Mouse (Mus musculus) liver, postnatal 0 days (tissue): Measurements from ENCODE around the gene Ddx21. TPM values are rescaled to one million over a fixed set of nuclear protein-coding genes. Genes with fewer than 3 reads are reported as not detected.

Source experiments
- ATAC-seq: fragments of 200-750 bp; cut with Nextera tagmentation; 2 replicates; pipeline ENCODE4 v1.8.0; 2017; ENCODE audit warnings: mild to moderate bottlenecking, moderate library complexity
- DNase-seq: peaks from one replicate; pipeline ENCODE4 v3.0.0-alpha.2; 2016
- H3K27ac ChIP-seq: fragments of 300-500 bp; sonication (generic); 2 replicates; pipeline ENCODE4 v1.5.1; 2014; ENCODE audit warnings: antibody characterized with exemption, moderate library complexity, mild to moderate bottlenecking, low read depth
- H3K27me3 ChIP-seq: fragments of 300-500 bp; sonication (generic); 2 replicates; pipeline ENCODE4 v1.6.1; 2014; ENCODE audit warnings: low read length, control low read depth, mixed read lengths; ENCODE audit not compliant: insufficient read depth
- H3K36me3 ChIP-seq: fragments of 300-500 bp; sonication (generic); replicated peaks from 2 replicates; pipeline ENCODE4 v1.6.1; 2014; ENCODE audit warnings: mild to moderate bottlenecking, control low read depth, low read length, moderate library complexity, mixed read lengths; ENCODE audit not compliant: insufficient read depth
- H3K4me1 ChIP-seq: fragments of 300-500 bp; sonication (generic); 2 replicates; pipeline ENCODE4 v1.6.1; 2014; ENCODE audit warnings: antibody characterized with exemption, mild to moderate bottlenecking, control low read depth; ENCODE audit not compliant: insufficient read depth
- H3K4me2 ChIP-seq: fragments of 300-500 bp; sonication (generic); 2 replicates; pipeline ENCODE4 v1.6.1; 2014; ENCODE audit warnings: low read depth, mild to moderate bottlenecking, low read length, moderate library complexity, mixed read lengths
- H3K4me3 ChIP-seq: fragments of 300-500 bp; sonication (generic); 2 replicates; pipeline ENCODE4 v1.5.1; 2014; ENCODE audit warnings: low read depth, low read length
- H3K9ac ChIP-seq: fragments of 300-500 bp; sonication (generic); replicated peaks from 2 replicates; pipeline ENCODE4 v1.6.1; 2014; ENCODE audit warnings: mild to moderate bottlenecking, moderate library complexity
- H3K9me3 ChIP-seq: fragments of 300-500 bp; sonication (generic); 2 replicates; pipeline ENCODE4 v1.6.1; 2016; ENCODE audit warnings: mild to moderate bottlenecking, control low read depth, low read length, mixed read lengths
- CTCF ChIP-seq: sonication (generic); IDR thresholded peaks from 2 replicates; pipeline ENCODE4 v1.5.1; 2016; ENCODE audit warnings: antibody characterized with exemption, low read depth
- EP300 ChIP-seq: IDR thresholded peaks from 2 replicates; pipeline ENCODE4 v1.6.1; 2016; ENCODE audit warnings: antibody characterized with exemption, low read depth, mild to moderate bottlenecking
- WGBS: fragments of 180-500 bp; shearing (Covaris S2); extraction: QIAGEN DNeasy Blood & Tissue Kit; methylation state at CpG from one replicate; pipeline ENCODE4 v1.1.7; 2014; ENCODE audit not compliant: insufficient replicate concordance; 5-methylcytosine and 5-hydroxymethylcytosine counted together
- polyA plus RNA-seq: library from polyadenylated mRNA; unstranded; fragments of >200 nt; fragmentation: Nextera tagmentation; extraction: Ambion mirVana; gene quantifications from 2 replicates; pipeline ENCODE4 v1.2.1, GENCODE M21; 2015

Gene Ddx21
- 7.2 and 8.3 TPM in 2 replicates for polyA plus RNA-seq

- no peaks in the 10 kb centered on the region for H3K9me3 ChIP-seq
- H3K4me2 ChIP-seq, result peak within 1 kb of the TSS; percentile 96
- DNase-seq (peak; percentile 94), ATAC-seq (peak; percentile 97)
- peak within 1 kb of the TSS; percentile 82 for H3K9ac ChIP-seq
- 2% methylated on average over 53 of the region's 53 CpGs for WGBS
- H3K36me3 ChIP-seq, result peaks cover 12% of the 10 kb centered on the region
- H3K4me3 ChIP-seq, result peak within 1 kb of the TSS; percentile 73
- no peak for TF ChIP-seq CTCF
- TF ChIP-seq EP300, result 0 out of 2 replicates have a peak, but pooled peaks have one; percentile 42
- H3K27me3 ChIP-seq, result no peaks in the 10 kb centered on the region
- H3K4me1 ChIP-seq, result peaks cover 17% of the 10 kb centered on the region
- H3K27ac ChIP-seq, result peak within 1 kb of the TSS; percentile 85
Measured at GRCm38 (mm10) chr10:62602177-62603040, at the start of gene Ddx21. Gene Ddx21 (minus strand): TSS chr10:62602281.

GRCm38 (mm10) chr10:62650881-62651810 lies 49.1 kb upstream of the Ddx21 start, which contains the start of gene Ddx50:
Gene Ddx50 (minus strand): TSS chr10:62651218.
- no peaks in the 10 kb centered on the region for H3K9me3 ChIP-seq
- H3K4me2 ChIP-seq, result peak within 1 kb of the TSS; percentile 91
- TF ChIP-seq EP300, result no peak
- no peak for TF ChIP-seq CTCF
- peaks cover 5% of the 10 kb centered on the region for H3K36me3 ChIP-seq
- peak within 1 kb of the TSS; percentile 94 for H3K4me3 ChIP-seq
- peaks cover 22% of the 10 kb centered on the region for H3K4me1 ChIP-seq
- DNase-seq (peak; percentile 96), ATAC-seq (peak; percentile 98)
- no peaks in the 10 kb centered on the region for H3K27me3 ChIP-seq
- H3K27ac ChIP-seq, result peak within 1 kb of the TSS; percentile 90
- WGBS, result under 1% methylated on average over 84 of the region's 89 CpGs
- H3K9ac ChIP-seq, result peak within 1 kb of the TSS; percentile 88

- 1% methylated on average over 17 of the region's 17 CpGs for WGBS
- Histone ChIP-seq H3K4me1 (peaks cover 22% of the 10 kb centered on the region), H3K27me3 (no peaks in the 10 kb centered on the region), H3K4me2 (peak overlapping the region; percentile 91), H3K4me3 (peak overlapping the region; percentile 94), H3K9me3 (no peaks in the 10 kb centered on the region), H3K27ac (peak overlapping the region; percentile 90), H3K36me3 (peaks cover 5% of the 10 kb centered on the region), H3K9ac (peak overlapping the region; percentile 88)
- ATAC-seq, result no peak
- DNase-seq, result no peak
- TF ChIP-seq CTCF, result no peak
- no peak for TF ChIP-seq EP300
Measured at GRCm38 (mm10) chr10:62650358-62650782, 48.3 kb upstream of the Ddx21 start.

GRCm38 (mm10) chr10:62604161-62604560 lies 2.1 kb upstream of the Ddx21 start:
- Histone ChIP-seq H3K27me3 (no peaks in the 10 kb centered on the region), H3K27ac (no peak overlapping the region), H3K9ac (no peak overlapping the region), H3K4me3 (no peak overlapping the region), H3K4me2 (0 out of 2 replicates have a peak overlapping the region, but pooled peaks have one; percentile 96), H3K36me3 (no peaks in the 10 kb centered on the region), H3K9me3 (no peaks in the 10 kb centered on the region), H3K4me1 (peaks cover 17% of the 10 kb centered on the region)
- TF ChIP-seq EP300 (no peak), CTCF (no peak)
- no peak for DNase-seq
- 86% methylated on average over 3 of the region's 3 CpGs for WGBS
- no peak for ATAC-seq

- Histone ChIP-seq H3K9me3 (no peaks in the 10 kb centered on the region), H3K27me3 (no peaks in the 10 kb centered on the region), H3K4me1 (peaks cover 17% of the 10 kb centered on the region), H3K4me2 (peak overlapping the region; percentile 96), H3K27ac (no peak overlapping the region), H3K36me3 (peaks cover 2% of the 10 kb centered on the region; the same call in 1 of the 2 replicates), H3K4me3 (peak overlapping the region; percentile 73), H3K9ac (no peak overlapping the region; the same call in 1 of the 2 replicates)
- DNase-seq (no peak), ATAC-seq (no peak)
- 67% methylated on average over 12 of the region's 12 CpGs for WGBS
- no peak for TF ChIP-seq EP300
- TF ChIP-seq CTCF, result no peak
Measured at GRCm38 (mm10) chr10:62603233-62604030, 1.4 kb upstream of the Ddx21 start.
